Mouse (Mus musculus): ENCODE measurements around the gene Qars. TPM values are rescaled to one million over a fixed set of nuclear protein-coding genes. Genes with fewer than 3 reads are reported as not detected.

Qars gene
- polyA plus RNA-seq, 1 experiment from 2014 or later = 86.7 TPM

DNA sequence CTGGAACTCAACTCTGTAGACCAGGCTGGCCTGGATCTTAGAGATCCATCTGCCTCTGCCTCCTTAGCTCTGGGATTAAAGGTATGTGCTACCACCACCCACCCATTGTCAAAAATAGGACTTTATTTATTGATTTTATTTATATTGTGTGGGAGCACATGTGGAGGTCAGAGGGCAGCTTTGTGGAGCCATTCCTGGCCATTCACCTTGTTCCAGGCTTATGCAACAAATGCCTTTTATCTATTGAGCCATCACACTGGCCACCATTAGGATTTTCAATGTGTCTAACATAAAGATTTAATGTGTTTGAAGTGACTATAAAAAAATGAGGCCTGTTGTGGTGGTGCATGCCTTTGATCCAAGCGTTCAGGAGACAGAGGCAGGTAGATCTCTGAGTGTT lies 24.0 kb downstream of the Qars start:
- peaks cover 40% of the 10 kb centered on the region for H3K36me3 ChIP-seq (ENCODE audit: control insufficient read depth, insufficient read depth, low read length)
- H3K4me2 ChIP-seq = no peak overlapping the region
- H3K9ac ChIP-seq (ENCODE audit: low read depth, low read length) = no peak overlapping the region
- no peaks in the 10 kb centered on the region for H3K9me3 ChIP-seq (replicated peaks; ENCODE audit: control insufficient read depth, low read length)
- no peak for ATAC-seq (replicated peaks; ENCODE audit: insufficient number of reproducible peaks, low FRiP score, low TSS enrichment)
- no peaks in the 10 kb centered on the region for H3K4me1 ChIP-seq (ENCODE audit: control insufficient read depth, insufficient read depth, low read length)
- H3K27me3 ChIP-seq (ENCODE audit: control insufficient read depth, insufficient read depth, low read length) = no peaks in the 10 kb centered on the region
- no peak overlapping the region for H3K27ac ChIP-seq (ENCODE audit: low read depth, low read length)
- H3K4me3 ChIP-seq (ENCODE audit: low read depth, low read length) = no peak overlapping the region
- 88% methylated on average over 1 of the region's 1 CpGs for WGBS (ENCODE audit: insufficient replicate concordance)

DNA sequence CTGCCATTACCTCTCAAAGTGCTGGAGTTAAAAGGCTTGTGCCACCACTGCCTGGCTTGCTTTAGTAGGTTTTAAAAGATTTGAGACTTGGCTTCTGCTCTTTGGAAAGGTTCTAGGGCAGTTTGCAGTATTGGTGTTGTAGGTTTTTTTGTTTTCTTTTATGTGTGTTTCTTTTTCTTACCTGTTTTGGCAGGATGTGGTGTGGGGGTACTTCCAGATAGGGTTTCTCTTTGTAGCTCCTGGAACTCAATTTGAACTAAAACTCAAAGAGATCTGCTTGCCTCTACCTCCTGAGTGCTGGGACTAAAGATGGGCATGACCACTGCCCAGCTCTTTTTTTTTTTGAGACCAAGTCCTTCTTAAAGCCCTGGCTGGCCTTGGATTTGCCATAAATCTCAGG lies 33.3 kb downstream of the Qars start:
- H3K9ac ChIP-seq (ENCODE audit: low read depth, low read length) = no peak overlapping the region
- no peaks in the 10 kb centered on the region for H3K9me3 ChIP-seq (replicated peaks; ENCODE audit: control insufficient read depth, low read length)
- H3K36me3 ChIP-seq (ENCODE audit: control insufficient read depth, insufficient read depth, low read length) = peaks cover 53% of the 10 kb centered on the region
- H3K27ac ChIP-seq (ENCODE audit: low read depth, low read length) = no peak overlapping the region
- no peak for ATAC-seq (replicated peaks; ENCODE audit: insufficient number of reproducible peaks, low FRiP score, low TSS enrichment)
- no peak overlapping the region for H3K4me3 ChIP-seq (ENCODE audit: low read depth, low read length)
- H3K4me2 ChIP-seq = no peak overlapping the region
- H3K4me1 ChIP-seq (ENCODE audit: control insufficient read depth, insufficient read depth, low read length) = no peaks in the 10 kb centered on the region
- no peaks in the 10 kb centered on the region for H3K27me3 ChIP-seq (ENCODE audit: control insufficient read depth, insufficient read depth, low read length)

DNA sequence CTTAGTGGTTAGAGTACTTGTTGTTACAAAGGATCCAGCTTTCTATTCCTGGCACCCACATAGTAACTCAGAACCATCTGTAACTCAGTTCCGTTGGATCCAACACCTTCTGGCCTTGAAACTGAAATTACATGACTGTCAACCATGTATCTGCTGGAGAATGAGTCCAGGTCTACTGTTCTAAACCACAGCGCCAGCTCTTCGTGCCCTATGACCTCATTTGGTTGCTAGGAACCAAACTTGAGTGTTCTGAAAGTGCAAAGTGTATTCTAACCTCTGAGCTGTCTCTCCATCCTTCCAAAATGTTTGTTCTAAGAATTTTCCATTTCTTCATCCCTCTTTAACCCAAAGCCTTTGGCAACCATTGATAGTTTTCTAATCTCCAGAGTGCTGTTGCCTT lies 38.5 kb downstream of the Qars start:
- Histone ChIP-seq H3K36me3 (ENCODE audit: control insufficient read depth, insufficient read depth, low read length) (peaks cover 39% of the 10 kb centered on the region), H3K4me3 (ENCODE audit: low read depth, low read length) (no peak overlapping the region), H3K4me2 (no peak overlapping the region), H3K9ac (ENCODE audit: low read depth, low read length) (no peak overlapping the region), H3K9me3 (replicated peaks; ENCODE audit: control insufficient read depth, low read length) (no peaks in the 10 kb centered on the region), H3K4me1 (ENCODE audit: control insufficient read depth, insufficient read depth, low read length) (no peaks in the 10 kb centered on the region), H3K27me3 (ENCODE audit: control insufficient read depth, insufficient read depth, low read length) (no peaks in the 10 kb centered on the region), H3K27ac (ENCODE audit: low read depth, low read length) (no peak overlapping the region)
- ATAC-seq (replicated peaks; ENCODE audit: insufficient number of reproducible peaks, low FRiP score, low TSS enrichment) = no peak
- 92% methylated on average over 3 of the region's 3 CpGs for WGBS (ENCODE audit: insufficient replicate concordance)

DNA sequence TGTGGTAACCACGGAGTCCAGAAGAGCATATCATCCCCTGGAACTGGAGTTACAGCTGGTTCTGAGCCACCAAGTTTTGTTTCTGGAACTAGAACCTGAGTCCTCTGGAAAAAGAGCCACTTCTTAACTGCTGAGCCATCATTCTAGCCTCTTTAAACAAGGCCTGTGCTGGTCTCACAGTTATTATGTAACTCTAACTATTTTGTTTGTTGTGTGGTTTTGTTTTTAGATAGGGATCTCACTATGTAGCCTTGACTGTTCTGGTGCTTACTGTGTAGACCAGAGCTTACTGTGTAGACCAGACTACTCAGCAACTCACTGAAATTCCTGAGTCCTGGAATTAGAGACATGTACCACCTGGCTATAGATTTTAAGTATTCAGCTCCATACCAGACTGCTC lies 39.4 kb downstream of the Qars start:
- Histone ChIP-seq H3K36me3 (ENCODE audit: control insufficient read depth, insufficient read depth, low read length) (peaks cover 37% of the 10 kb centered on the region), H3K9me3 (replicated peaks; ENCODE audit: control insufficient read depth, low read length) (no peaks in the 10 kb centered on the region), H3K27me3 (ENCODE audit: control insufficient read depth, insufficient read depth, low read length) (no peaks in the 10 kb centered on the region), H3K4me3 (ENCODE audit: low read depth, low read length) (no peak overlapping the region), H3K9ac (ENCODE audit: low read depth, low read length) (no peak overlapping the region), H3K27ac (ENCODE audit: low read depth, low read length) (no peak overlapping the region), H3K4me2 (no peak overlapping the region), H3K4me1 (ENCODE audit: control insufficient read depth, insufficient read depth, low read length) (no peaks in the 10 kb centered on the region)
- 88% methylated on average over 1 of the region's 1 CpGs for WGBS (ENCODE audit: insufficient replicate concordance)
- no peak for ATAC-seq (replicated peaks; ENCODE audit: insufficient number of reproducible peaks, low FRiP score, low TSS enrichment)

DNA sequence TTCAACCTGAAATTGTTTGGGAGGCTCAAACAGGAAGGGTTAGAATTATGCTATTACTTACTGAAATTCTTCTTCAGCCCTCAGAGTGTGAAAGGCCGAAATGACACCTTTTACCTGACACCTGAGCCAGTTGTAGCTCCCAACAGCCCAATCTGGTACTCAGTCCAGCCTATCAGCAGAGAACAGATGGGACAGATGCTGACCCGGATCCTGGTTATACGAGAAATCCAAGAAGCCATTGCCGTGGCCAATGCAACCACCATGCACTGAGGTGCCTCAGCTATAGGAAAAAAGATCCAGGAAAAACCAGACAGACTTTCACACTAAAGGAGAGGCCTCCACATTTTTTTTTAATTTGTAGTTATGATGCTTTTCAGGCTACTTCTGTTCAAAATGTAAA lies 51.7 kb downstream of the Qars start:
- Histone ChIP-seq H3K4me1 (ENCODE audit: control insufficient read depth, insufficient read depth, low read length) (peaks cover 9% of the 10 kb centered on the region), H3K4me3 (ENCODE audit: low read depth, low read length) (no peak overlapping the region), H3K27me3 (ENCODE audit: control insufficient read depth, insufficient read depth, low read length) (no peaks in the 10 kb centered on the region), H3K9ac (ENCODE audit: low read depth, low read length) (no peak overlapping the region), H3K9me3 (replicated peaks; ENCODE audit: control insufficient read depth, low read length) (no peaks in the 10 kb centered on the region), H3K4me2 (no peak overlapping the region), H3K27ac (ENCODE audit: low read depth, low read length) (no peak overlapping the region), H3K36me3 (ENCODE audit: control insufficient read depth, insufficient read depth, low read length) (peaks cover 44% of the 10 kb centered on the region)
- WGBS (ENCODE audit: insufficient replicate concordance) = 82% methylated on average over 4 of the region's 4 CpGs
- ATAC-seq (replicated peaks; ENCODE audit: insufficient number of reproducible peaks, low FRiP score, low TSS enrichment) = no peak

DNA sequence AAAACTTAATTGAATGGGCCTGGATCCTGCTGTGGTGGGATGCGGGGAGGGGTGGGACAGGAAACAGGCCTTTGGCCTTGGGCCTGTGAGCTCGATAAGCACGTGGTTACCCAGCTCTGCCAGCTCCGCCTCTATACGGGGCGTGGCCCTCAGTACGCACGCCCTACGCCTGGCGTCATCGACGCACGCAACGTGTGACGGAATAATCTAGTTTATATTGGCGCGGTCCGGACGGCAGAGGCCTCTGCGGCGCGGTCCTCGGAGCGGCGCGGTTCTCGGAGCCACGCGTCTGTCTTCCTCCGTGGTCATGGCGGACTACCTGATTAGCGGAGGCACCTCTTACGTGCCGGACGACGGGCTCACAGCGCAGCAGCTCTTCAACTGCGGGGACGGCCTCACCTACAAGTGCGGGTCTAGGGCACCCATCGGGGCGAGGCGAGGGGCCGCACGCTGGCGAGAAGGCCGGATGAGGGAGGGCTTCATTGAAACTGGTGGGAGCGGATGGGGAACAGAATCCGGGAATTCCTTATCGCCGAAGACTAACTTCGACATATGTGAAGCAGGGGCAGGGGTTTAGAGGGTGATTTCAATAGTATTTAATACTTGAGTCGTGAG lies 52.8 kb downstream of the Qars start, which contains the start of gene Impdh2:
Impdh2 (plus strand) TSS at position 60 of the 615 bp plus-strand sequence.
- WGBS (ENCODE audit: insufficient replicate concordance) = under 1% methylated on average over 52 of the region's 53 CpGs
- Histone ChIP-seq H3K4me1 (ENCODE audit: control insufficient read depth, insufficient read depth, low read length) (peaks cover 9% of the 10 kb centered on the region), H3K4me3 (ENCODE audit: low read depth, low read length) (peak within 1 kb of the TSS; percentile 58), H3K27ac (ENCODE audit: low read depth, low read length) (peak within 1 kb of the TSS; percentile 69), H3K4me2 (peak within 1 kb of the TSS; percentile 84), H3K9me3 (replicated peaks; ENCODE audit: control insufficient read depth, low read length) (no peaks in the 10 kb centered on the region), H3K36me3 (ENCODE audit: control insufficient read depth, insufficient read depth, low read length) (peaks cover 46% of the 10 kb centered on the region), H3K9ac (ENCODE audit: low read depth, low read length) (peak within 1 kb of the TSS; percentile 80), H3K27me3 (ENCODE audit: control insufficient read depth, insufficient read depth, low read length) (no peaks in the 10 kb centered on the region)
- peak; percentile 97 for ATAC-seq (replicated peaks; ENCODE audit: insufficient number of reproducible peaks, low FRiP score, low TSS enrichment)

DNA sequence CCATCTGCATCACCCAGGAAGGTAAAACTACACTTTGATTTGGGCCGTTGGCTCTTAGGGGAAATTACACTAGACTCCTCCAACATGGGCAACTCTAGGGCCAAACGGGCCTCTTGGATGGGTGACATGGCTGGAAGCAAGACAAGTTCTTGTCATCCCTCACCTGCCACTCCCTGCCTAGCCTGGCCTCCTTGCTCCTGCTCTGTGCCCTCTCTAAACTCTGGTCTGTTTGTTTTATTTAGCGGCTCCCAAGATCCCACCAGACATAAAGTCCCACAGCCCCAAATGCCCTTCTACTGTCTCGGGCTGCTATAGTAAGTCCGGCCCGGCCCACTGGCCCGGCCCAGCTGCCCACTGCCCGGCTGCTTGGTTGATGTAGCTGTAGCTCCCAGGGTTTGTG lies 56.2 kb downstream of the Qars start:
- Histone ChIP-seq H3K9me3 (replicated peaks; ENCODE audit: control insufficient read depth, low read length) (no peaks in the 10 kb centered on the region), H3K9ac (ENCODE audit: low read depth, low read length) (no peak overlapping the region), H3K27me3 (ENCODE audit: control insufficient read depth, insufficient read depth, low read length) (no peaks in the 10 kb centered on the region), H3K4me1 (ENCODE audit: control insufficient read depth, insufficient read depth, low read length) (peaks cover 26% of the 10 kb centered on the region), H3K27ac (ENCODE audit: low read depth, low read length) (no peak overlapping the region), H3K36me3 (ENCODE audit: control insufficient read depth, insufficient read depth, low read length) (peaks cover 25% of the 10 kb centered on the region), H3K4me3 (ENCODE audit: low read depth, low read length) (no peak overlapping the region), H3K4me2 (no peak overlapping the region)
- WGBS (ENCODE audit: insufficient replicate concordance) = 87% methylated on average over 8 of the region's 8 CpGs
- ATAC-seq (replicated peaks; ENCODE audit: insufficient number of reproducible peaks, low FRiP score, low TSS enrichment) = no peak

DNA sequence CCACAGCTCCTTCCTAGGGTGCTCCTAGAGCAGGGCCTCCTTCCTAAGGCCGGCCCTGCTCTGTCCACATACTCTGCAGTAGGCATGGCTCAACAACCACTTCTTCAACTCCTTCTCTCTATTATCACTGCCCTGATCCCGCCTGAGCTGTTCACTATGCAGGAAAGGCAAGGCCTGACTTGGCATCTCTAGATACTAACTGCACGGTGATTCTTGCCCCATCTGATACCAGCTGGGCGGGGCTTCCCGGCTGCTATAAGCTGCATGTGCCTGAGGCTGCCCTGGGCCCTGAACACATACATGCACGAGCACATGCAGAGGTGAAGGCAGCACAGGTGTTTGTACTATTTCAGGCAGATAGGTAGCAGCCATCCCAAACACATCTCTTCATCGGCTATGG lies 56.6 kb downstream of the Qars start:
- Histone ChIP-seq H3K4me2 (no peak overlapping the region), H3K36me3 (ENCODE audit: control insufficient read depth, insufficient read depth, low read length) (peaks cover 23% of the 10 kb centered on the region), H3K27me3 (ENCODE audit: control insufficient read depth, insufficient read depth, low read length) (no peaks in the 10 kb centered on the region), H3K4me1 (ENCODE audit: control insufficient read depth, insufficient read depth, low read length) (peaks cover 30% of the 10 kb centered on the region), H3K4me3 (ENCODE audit: low read depth, low read length) (no peak overlapping the region), H3K9ac (ENCODE audit: low read depth, low read length) (no peak overlapping the region), H3K9me3 (replicated peaks; ENCODE audit: control insufficient read depth, low read length) (no peaks in the 10 kb centered on the region), H3K27ac (ENCODE audit: low read depth, low read length) (no peak overlapping the region)
- 77% methylated on average over 7 of the region's 7 CpGs for WGBS (ENCODE audit: insufficient replicate concordance)
- ATAC-seq (replicated peaks; ENCODE audit: insufficient number of reproducible peaks, low FRiP score, low TSS enrichment) = no peak
